Mouse (Mus musculus) olfactory bulb, adult 2 months (tissue): ENCODE measurements around the gene Zcchc7. TPM values are rescaled to one million over a fixed set of nuclear protein-coding genes. Genes with fewer than 3 reads are reported as not detected.
"Not testable (repeated sequence)": the region's sequence is repeated elsewhere in the genome, so short reads cannot be mapped to it uniquely, and the experiment has no call there.

Experiments
- H3K27ac ChIP-seq: fragments of 200-500 bp; 2 replicates; pipeline ENCODE4 v1.5.1; 2012; ENCODE audit warnings: low read depth, low read length; ENCODE audit not compliant: insufficient read depth
- H3K4me1 ChIP-seq: fragments of 200-500 bp; 2 replicates; pipeline ENCODE4 v1.6.1; 2012; ENCODE audit warnings: low read length; ENCODE audit not compliant: control insufficient read depth, insufficient read depth
- H3K4me3 ChIP-seq: fragments of 200-500 bp; 2 replicates; pipeline ENCODE4 v1.5.1; 2012; ENCODE audit warnings: mild to moderate bottlenecking, low read depth, low read length, moderate library complexity; ENCODE audit not compliant: insufficient read depth
- CTCF ChIP-seq: fragments of 200-500 bp; IDR thresholded peaks from 2 replicates; pipeline ENCODE4 v1.5.1; 2012; ENCODE audit warnings: low read depth, mild to moderate bottlenecking, low read length, moderate library complexity; ENCODE audit not compliant: insufficient read depth
- POLR2A ChIP-seq: fragments of 200-500 bp; IDR thresholded peaks from 2 replicates; pipeline ENCODE4 v1.6.1; 2012; ENCODE audit warnings: mild to moderate bottlenecking, low read depth, low read length, moderate library complexity; ENCODE audit not compliant: insufficient read depth
- WGBS: fragments of 180-500 bp; shearing (Covaris S2); methylation state at CpG from one replicate; pipeline ENCODE4 v1.1.7; 2018; 5-methylcytosine and 5-hydroxymethylcytosine counted together
- polyA plus RNA-seq: library from polyadenylated mRNA; stranded (reverse); fragments of >200 nt; gene quantifications from 2 replicates; pipeline ENCODE4 v1.2.4, GENCODE M21; 2012; ENCODE audit warnings: low replicate concordance; ENCODE audit not compliant: missing spikeins, insufficient read depth, insufficient read length

Gene Zcchc7
- polyA plus RNA-seq, 1 experiment, result not detected

GRCm38 (mm10) chr4:44940286-44940685, 184.6 kb downstream of the Zcchc7 start:
- WGBS, result 88% methylated on average over 9 of the region's 9 CpGs
- H3K4me1 ChIP-seq, result peaks cover 8% of the 10 kb centered on the region; the same call in 1 of the 2 replicates
- H3K4me3 ChIP-seq, result no peak overlapping the region
- no peak overlapping the region for H3K27ac ChIP-seq
- TF ChIP-seq POLR2A, result no peak
- TF ChIP-seq CTCF, result no peak

GRCm38 (mm10) chr4:44942237-44942636, 186.6 kb downstream of the Zcchc7 start:
- WGBS, result 92% methylated on average over 1 of the region's 1 CpGs
- no peak for TF ChIP-seq CTCF
- TF ChIP-seq POLR2A, result no peak
- H3K4me1 ChIP-seq, result peaks cover 8% of the 10 kb centered on the region; the same call in 1 of the 2 replicates
- H3K27ac ChIP-seq, result no peak overlapping the region
- no peak overlapping the region for H3K4me3 ChIP-seq

GRCm38 (mm10) chr4:44943480-44943879, 187.8 kb downstream of the Zcchc7 start:
- no peak overlapping the region for H3K27ac ChIP-seq
- WGBS, result 91% methylated on average over 6 of the region's 6 CpGs
- no peak overlapping the region for H3K4me3 ChIP-seq
- H3K4me1 ChIP-seq, result peaks cover 8% of the 10 kb centered on the region; the same call in 1 of the 2 replicates
- no peak for TF ChIP-seq CTCF
- TF ChIP-seq POLR2A, result no peak

GRCm38 (mm10) chr4:44944426-44945075, 188.9 kb downstream of the Zcchc7 start:
- no peak overlapping the region for H3K4me3 ChIP-seq
- TF ChIP-seq POLR2A (no peak), CTCF (no peak)
- no peak overlapping the region for H3K27ac ChIP-seq
- 77% methylated on average over 10 of the region's 10 CpGs for WGBS
- H3K4me1 ChIP-seq, result peaks cover 8% of the 10 kb centered on the region; the same call in 1 of the 2 replicates

- H3K4me1 ChIP-seq, result not testable (repeated sequence)
These were observed 190.4 kb downstream of the Zcchc7 start for GRCm38 (mm10) chr4:44946126-44946525.

GRCm38 (mm10) chr4:44947464-44947863, 191.8 kb downstream of the Zcchc7 start:
- no peak overlapping the region for H3K4me3 ChIP-seq
- 96% methylated on average over 5 of the region's 5 CpGs for WGBS
- TF ChIP-seq POLR2A, result no peak
- TF ChIP-seq CTCF, result no peak
- H3K4me1 ChIP-seq, result no peaks in the 10 kb centered on the region
- no peak overlapping the region for H3K27ac ChIP-seq

More at GRCm38 (mm10) chr4:44946126-44946525, 190.4 kb downstream of the Zcchc7 start:
- not testable (repeated sequence) for H3K27ac ChIP-seq, H3K4me3 ChIP-seq
- WGBS, result 95% methylated on average over 2 of the region's 2 CpGs

- TF ChIP-seq POLR2A (no peak), CTCF (no peak)
- no peak overlapping the region for H3K4me3 ChIP-seq
- WGBS, result 90% methylated on average over 1 of the region's 1 CpGs
- no peaks in the 10 kb centered on the region for H3K4me1 ChIP-seq
- no peak overlapping the region for H3K27ac ChIP-seq
These were observed 192.6 kb downstream of the Zcchc7 start for GRCm38 (mm10) chr4:44948314-44948713.

GRCm38 (mm10) chr4:44953041-44953440, 197.4 kb downstream of the Zcchc7 start:
- 86% methylated on average over 9 of the region's 9 CpGs for WGBS
- H3K4me1 ChIP-seq, result no peaks in the 10 kb centered on the region
- no peak overlapping the region for H3K4me3 ChIP-seq
- TF ChIP-seq CTCF, result no peak
- TF ChIP-seq POLR2A, result no peak
- no peak overlapping the region for H3K27ac ChIP-seq

GRCm38 (mm10) chr4:44958776-44959175, 203.1 kb downstream of the Zcchc7 start:
- Histone ChIP-seq H3K4me3 (no peak overlapping the region), H3K4me1 (no peaks in the 10 kb centered on the region), H3K27ac (no peak overlapping the region)
- 93% methylated on average over 9 of the region's 9 CpGs for WGBS
- TF ChIP-seq POLR2A (no peak), CTCF (no peak)
